Mouse (Mus musculus) spleen, adult 2 months (tissue): ENCODE data around the gene Snx30.

Source experiments
- CTCF ChIP-seq: fragments of 200-500 bp; IDR thresholded peaks from 2 replicates; pipeline ENCODE4 v1.5.1; 2011; ENCODE audit warnings: mild to moderate bottlenecking, inconsistent platforms; ENCODE audit not compliant: insufficient read depth, insufficient read length, insufficient replicate concordance; ENCODE audit errors: extremely low read depth
- POLR2A ChIP-seq: fragments of 200-500 bp; IDR thresholded peaks from 2 replicates; pipeline ENCODE4 v1.6.1; 2011; ENCODE audit warnings: low read depth, low read length, inconsistent platforms

GRCm38 (mm10) chr4:59862335-59862734 is 56.7 kb downstream of the Snx30 start:
- TF ChIP-seq CTCF: no peak
- no peak for TF ChIP-seq POLR2A
